Comparison of ENCODE assay signal across 8 mouse cellular contexts in the genomic region with DNA sequence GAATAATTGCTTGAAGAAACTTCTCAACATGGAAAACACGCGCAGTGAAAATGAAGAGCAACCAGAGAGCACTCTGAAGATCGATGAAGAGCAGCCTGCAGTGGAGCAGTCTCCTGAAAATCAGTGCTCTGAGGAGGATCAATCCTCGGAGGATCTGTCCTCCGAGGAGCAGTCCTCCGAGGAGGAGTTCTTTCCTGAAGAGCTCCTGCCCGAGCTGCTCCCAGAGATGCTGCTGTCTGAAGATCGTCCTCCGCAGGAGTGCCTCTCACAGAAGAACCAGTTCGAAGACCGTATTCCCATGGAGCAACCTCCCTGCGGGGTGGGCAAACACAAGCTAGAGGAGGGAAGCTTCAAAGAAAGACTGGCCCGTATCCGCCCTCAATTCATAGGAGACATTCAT. TPM values are rescaled to one million over a fixed set of nuclear protein-coding genes. Genes with fewer than 3 reads are reported as not detected.
DNase-seq lines count a peak whose midpoint lies in the region; ATAC-seq and TF ChIP-seq lines count a peak whose summit lies in the region.

No protein-coding gene starts in this region.

- peak overlapping the region; percentile 52 for H3K4me3 ChIP-seq in kidney, embryonic 14.5 days (ENCODE audit: low read length)
- H3K4me3 ChIP-seq in cortical plate, adult 2 months (ENCODE audit: insufficient read depth, low read length): peak overlapping the region; percentile 70
- H3K4me3 ChIP-seq in hindbrain, embryonic 14.5 days (replicated peaks; ENCODE audit: low read length): peak overlapping the region; percentile 50

- H3K27ac ChIP-seq in kidney, embryonic 14.5 days (ENCODE audit: low read depth, low read length): peak overlapping the region; percentile 78; the same call in 1 of the 2 replicates
- H3K27ac ChIP-seq in cortical plate, adult 2 months (ENCODE audit: insufficient read depth, low read length): 0 out of 2 replicates have a peak overlapping the region, but pooled peaks have one; percentile 56
- peak overlapping the region; percentile 95 for H3K27ac ChIP-seq in hindbrain, embryonic 14.5 days

- H3K9ac ChIP-seq in kidney, embryonic 14.5 days (ENCODE audit: low read depth, low read length): peak overlapping the region; percentile 68
- H3K9ac ChIP-seq in hindbrain, embryonic 14.5 days: peak overlapping the region; percentile 83

- H3K4me1 ChIP-seq in kidney, embryonic 14.5 days (ENCODE audit: control insufficient read depth, insufficient read depth, low read length): no peaks in the 10 kb centered on the region
- H3K4me1 ChIP-seq in cortical plate, adult 2 months (ENCODE audit: control insufficient read depth, insufficient read depth, low read length): no peaks in the 10 kb centered on the region
- H3K4me1 ChIP-seq in hindbrain, embryonic 14.5 days (replicated peaks; ENCODE audit: control insufficient read depth, insufficient read depth, low read length): peaks cover 7% of the 10 kb centered on the region; the same call in 1 of the 2 replicates

- H3K36me3 ChIP-seq in kidney, embryonic 14.5 days (ENCODE audit: control insufficient read depth, insufficient read depth, low read length): no peaks in the 10 kb centered on the region
- no peaks in the 10 kb centered on the region for H3K36me3 ChIP-seq in hindbrain, embryonic 14.5 days (replicated peaks; ENCODE audit: control insufficient read depth, insufficient read depth)

- 0 out of 2 replicates have a peak, but pooled peaks have one; percentile 9 for TF ChIP-seq POLR2A in cortical plate, adult 2 months (IDR thresholded peaks at IDR 0.05; ENCODE audit: extremely low read depth, insufficient read depth, low read length)

- DNase-seq in kidney, adult 18-20 months: no peak
- DNase-seq in hindbrain, embryonic 14.5 days (ENCODE audit: low spot score): no peak
- DNase-seq in mesoderm, embryonic 11.5 days (ENCODE audit: low read depth, low spot score): peak; percentile 6
- no peak for DNase-seq in spleen, postnatal 4 days (ENCODE audit: low spot score in 2 of 2)
- no peak for DNase-seq in gastrocnemius, postnatal 10 days

- no peaks in the 10 kb centered on the region for H3K27me3 ChIP-seq in kidney, embryonic 14.5 days (ENCODE audit: control insufficient read depth, insufficient read depth, low read length)
- H3K27me3 ChIP-seq in hindbrain, embryonic 14.5 days (ENCODE audit: control insufficient read depth, insufficient read depth, low read length): no peaks in the 10 kb centered on the region

- no peak for TF ChIP-seq CTCF in cortical plate, adult 2 months (IDR thresholded peaks at IDR 0.05; ENCODE audit: extremely low read depth, insufficient read depth, low read length)

- ATAC-seq in kidney, embryonic 14.5 days (ENCODE audit: low FRiP score, low TSS enrichment): 0 out of 2 replicates have a peak, but pooled peaks have one; percentile 11
- no peak for ATAC-seq in hindbrain, embryonic 14.5 days (ENCODE audit: low FRiP score)
- no peak for ATAC-seq in activated CD4-positive, CD25-positive, alpha-beta regulatory T cell, adult 4 months

- no peaks in the 10 kb centered on the region for H3K9me3 ChIP-seq in kidney, embryonic 14.5 days (ENCODE audit: control insufficient read depth, low read length)
- no peaks in the 10 kb centered on the region for H3K9me3 ChIP-seq in hindbrain, embryonic 14.5 days (ENCODE audit: control insufficient read depth, low read length)

- peak overlapping the region; percentile 52 for H3K4me2 ChIP-seq in kidney, embryonic 14.5 days (replicated peaks; ENCODE audit: low read depth, low read length)
- peak overlapping the region; percentile 67 for H3K4me2 ChIP-seq in hindbrain, embryonic 14.5 days (replicated peaks)

- WGBS in kidney, embryonic 14.5 days: 31% methylated on average over 14 of the region's 14 CpGs
- WGBS in hindbrain, embryonic 14.5 days: 21% methylated on average over 14 of the region's 14 CpGs

RNA-seq across cellular contexts. Expression of a gene that starts 1.0 kb away (rescaled TPM):
- 9.5 and 11.3 TPM in 2 replicates for polyA plus RNA-seq in kidney, embryonic 14.5 days (2014; fragmentation: Nextera tagmentation; extraction: Ambion mirVana)
- 14.9 TPM in 2 replicates for polyA plus RNA-seq in cortical plate, adult 2 months (2012; rRNA removed)
- 24.6 and 24.9 TPM in 2 replicates for polyA plus RNA-seq in hindbrain, embryonic 14.5 days (2014; fragmentation: Nextera tagmentation; extraction: Ambion mirVana)
- total RNA-seq in gastrocnemius, postnatal 10 days (2021): 1 to 10 TPM; 5.1 to 5.2 TPM
- polyA plus RNA-seq in activated CD4-positive, CD25-positive, alpha-beta regulatory T cell, adult 4 months (2017; shearing (Covaris generic)): not detected

RNA-seq across cellular contexts. Expression of a gene that starts 34.7 kb away (rescaled TPM):
- 479 and 609 TPM in 2 replicates for polyA plus RNA-seq in kidney, embryonic 14.5 days (2014; fragmentation: Nextera tagmentation; extraction: Ambion mirVana)
- polyA plus RNA-seq in cortical plate, adult 2 months (2012; rRNA removed): 242 and 259 TPM in 2 replicates
- polyA plus RNA-seq in hindbrain, embryonic 14.5 days (2014; fragmentation: Nextera tagmentation; extraction: Ambion mirVana): 545 and 593 TPM in 2 replicates
- total RNA-seq in gastrocnemius, postnatal 10 days (2021): 100 to 1,000 TPM; 188 to 232 TPM
- polyA plus RNA-seq in activated CD4-positive, CD25-positive, alpha-beta regulatory T cell, adult 4 months (2017; shearing (Covaris generic)): 10 to 100 TPM; 77.6 to 86.6 TPM
